Comparison of ENCODE assay signal across 20 mouse cellular contexts in genomic region chr5:35790387-35791065, GRCm38 (mm10). TPM values are rescaled to one million over a fixed set of nuclear protein-coding genes. Genes with fewer than 3 reads are reported as not detected.
DNase-seq lines count a peak whose midpoint lies in the region; ATAC-seq and TF ChIP-seq lines count a peak whose summit lies in the region.
"Had no signal": no experiment of that assay in that cellular context is flagged by ENCODE, and none has a peak within 500 bp of the region (broad histone marks: within the 10 kb centered on the region; RNA-seq: fewer than 3 reads in every experiment).

No protein-coding gene starts in this region.

- no peaks in the 10 kb centered on the region for H3K4me1 ChIP-seq in liver, postnatal 0 days (ENCODE audit: insufficient read depth)
- H3K4me1 ChIP-seq in intestine, embryonic 15.5 days (replicated peaks) = peaks cover 13% of the 10 kb centered on the region
- H3K4me1 ChIP-seq in stomach, embryonic 15.5 days = no peaks in the 10 kb centered on the region
- peaks cover 22% of the 10 kb centered on the region; the same call in 1 of the 2 replicates for H3K4me1 ChIP-seq in hindbrain, embryonic 10.5 days (replicated peaks)
- H3K4me1 ChIP-seq: embryonic facial prominence, embryonic 13.5 days; hindbrain, embryonic 15.5 days had no signal

- no peak overlapping the region for H3K27ac ChIP-seq in liver, postnatal 0 days (ENCODE audit: low read depth)
- H3K27ac ChIP-seq in intestine, embryonic 15.5 days = no peak overlapping the region
- H3K27ac ChIP-seq in stomach, embryonic 15.5 days = no peak overlapping the region
- no peak overlapping the region for H3K27ac ChIP-seq in hindbrain, embryonic 10.5 days
- H3K27ac ChIP-seq: embryonic facial prominence, embryonic 13.5 days; hindbrain, embryonic 15.5 days; limb, embryonic 15.5 days had no signal

- no peaks in the 10 kb centered on the region for H3K9me3 ChIP-seq in liver, postnatal 0 days (ENCODE audit: low read length)
- H3K9me3 ChIP-seq in intestine, embryonic 15.5 days = no peaks in the 10 kb centered on the region
- H3K9me3 ChIP-seq in stomach, embryonic 15.5 days = no peaks in the 10 kb centered on the region
- no peaks in the 10 kb centered on the region for H3K9me3 ChIP-seq in hindbrain, embryonic 10.5 days
- H3K9me3 ChIP-seq: embryonic facial prominence, embryonic 13.5 days; hindbrain, embryonic 15.5 days; limb, embryonic 15.5 days had no signal

- no peak overlapping the region for H3K9ac ChIP-seq in liver, postnatal 0 days (replicated peaks)
- H3K9ac ChIP-seq in intestine, embryonic 15.5 days = no peak overlapping the region
- no peak overlapping the region for H3K9ac ChIP-seq in stomach, embryonic 15.5 days
- H3K9ac ChIP-seq: embryonic facial prominence, embryonic 13.5 days; hindbrain, embryonic 15.5 days; limb, embryonic 15.5 days had no signal

- H3K27me3 ChIP-seq in liver, postnatal 0 days (ENCODE audit: insufficient read depth, low read length) = no peaks in the 10 kb centered on the region
- H3K27me3 ChIP-seq in intestine, embryonic 15.5 days (replicated peaks) = no peaks in the 10 kb centered on the region
- no peaks in the 10 kb centered on the region for H3K27me3 ChIP-seq in stomach, embryonic 15.5 days (replicated peaks)
- no peaks in the 10 kb centered on the region for H3K27me3 ChIP-seq in hindbrain, embryonic 10.5 days (ENCODE audit: insufficient read depth, poor library complexity, severe bottlenecking)
- H3K27me3 ChIP-seq: embryonic facial prominence, embryonic 13.5 days; hindbrain, embryonic 15.5 days; limb, embryonic 15.5 days had no signal

- H3K36me3 ChIP-seq in liver, postnatal 0 days (replicated peaks; ENCODE audit: insufficient read depth, low read length) = no peaks in the 10 kb centered on the region
- H3K36me3 ChIP-seq in intestine, embryonic 15.5 days = no peaks in the 10 kb centered on the region
- H3K36me3 ChIP-seq in stomach, embryonic 15.5 days = no peaks in the 10 kb centered on the region
- no peaks in the 10 kb centered on the region for H3K36me3 ChIP-seq in hindbrain, embryonic 10.5 days
- H3K36me3 ChIP-seq: embryonic facial prominence, embryonic 13.5 days; hindbrain, embryonic 15.5 days; limb, embryonic 15.5 days had no signal

- no peak for ATAC-seq in liver, postnatal 0 days
- peak; percentile 67 for ATAC-seq in intestine, embryonic 15.5 days
- 0 out of 2 replicates have a peak, but pooled peaks have one; percentile 33 for ATAC-seq in stomach, embryonic 15.5 days (ENCODE audit: insufficient read depth, low FRiP score, low read depth)
- ATAC-seq: midbrain, embryonic 16.5 days had no signal

- WGBS in liver, postnatal 0 days (ENCODE audit: insufficient replicate concordance) = 36% methylated on average over 10 of the region's 10 CpGs
- WGBS in intestine, embryonic 15.5 days = 36% methylated on average over 10 of the region's 10 CpGs
- WGBS in stomach, embryonic 15.5 days = 31% methylated on average over 10 of the region's 10 CpGs
- 55% methylated on average over 10 of the region's 10 CpGs for WGBS in hindbrain, embryonic 10.5 days

- DNase-seq in liver (peak; percentile 12), ES-CJ7 (ENCODE audit: low read depth, low spot score) (peak; percentile 89)
- no peak for DNase-seq in liver, postnatal 0 days
- no peak for DNase-seq in adrenal gland, postnatal 25 days
- DNase-seq in hindbrain, embryonic 10.5 days (ENCODE audit: low spot score) = no peak
- DNase-seq in cerebellum, adult 8-10 months = no peak
- DNase-seq: adrenal gland, postnatal 14 days; cerebellum, adult 2 months; gastrocnemius, postnatal 25 days; heart, postnatal 14 days; kidney, adult 8-10 months; kidney, postnatal 36 days; thymus, adult 18-20 months had no signal

- no peak for TF ChIP-seq EP300 in liver, postnatal 0 days (IDR thresholded peaks at IDR 0.05; ENCODE audit: low read depth)

- no peak overlapping the region for H3K4me3 ChIP-seq in liver, postnatal 0 days (ENCODE audit: low read depth, low read length)
- H3K4me3 ChIP-seq in intestine, embryonic 15.5 days (replicated peaks) = no peak overlapping the region
- H3K4me3 ChIP-seq in stomach, embryonic 15.5 days (replicated peaks) = no peak overlapping the region
- H3K4me3 ChIP-seq in hindbrain, embryonic 10.5 days = no peak overlapping the region
- H3K4me3 ChIP-seq: embryonic facial prominence, embryonic 13.5 days; hindbrain, embryonic 15.5 days; limb, embryonic 15.5 days had no signal

- no peak for TF ChIP-seq CTCF in liver, postnatal 0 days (IDR thresholded peaks at IDR 0.05; ENCODE audit: low read depth)

- no peak overlapping the region for H3K4me2 ChIP-seq in liver, postnatal 0 days (ENCODE audit: low read depth, low read length)
- H3K4me2 ChIP-seq in intestine, embryonic 15.5 days (replicated peaks) = no peak overlapping the region
- H3K4me2 ChIP-seq in stomach, embryonic 15.5 days = no peak overlapping the region
- H3K4me2 ChIP-seq: embryonic facial prominence, embryonic 13.5 days; heart, embryonic 11.5 days; hindbrain, embryonic 15.5 days; limb, embryonic 15.5 days had no signal

RNA-seq across cellular contexts. Expression of gene Ablim2, which starts 32.8 kb away (rescaled TPM):
- 0.33 and 0.45 TPM in 2 replicates for polyA plus RNA-seq in liver, postnatal 0 days (2015; fragmentation: Nextera tagmentation; extraction: Ambion mirVana)
- 3.7 and 4.1 TPM in 2 replicates for polyA plus RNA-seq in intestine, embryonic 15.5 days (2015; fragmentation: Nextera tagmentation; extraction: Ambion mirVana)
- 2.8 and 3.4 TPM in 2 replicates for polyA plus RNA-seq in stomach, embryonic 15.5 days (2015; fragmentation: Nextera tagmentation; extraction: Ambion mirVana)
- 6.0 and 7.8 TPM in 2 replicates for total RNA-seq in adrenal gland, postnatal 25 days (2021)
- polyA plus RNA-seq in hindbrain, embryonic 10.5 days (2016; fragmentation: Nextera tagmentation; extraction: Ambion mirVana) = 0.73 and 1.3 TPM in 2 replicates

RNA-seq across cellular contexts. Expression of gene Sh3tc1, which starts 50.7 kb away (rescaled TPM):
- polyA plus RNA-seq in liver, postnatal 0 days (2015; fragmentation: Nextera tagmentation; extraction: Ambion mirVana) = 3.4 and 3.5 TPM in 2 replicates
- polyA plus RNA-seq in intestine, embryonic 15.5 days (2015; fragmentation: Nextera tagmentation; extraction: Ambion mirVana) = 16.0 and 17.8 TPM in 2 replicates
- 6.5 and 7.4 TPM in 2 replicates for polyA plus RNA-seq in stomach, embryonic 15.5 days (2015; fragmentation: Nextera tagmentation; extraction: Ambion mirVana)
- 10.6 and 13.9 TPM in 2 replicates for total RNA-seq in adrenal gland, postnatal 25 days (2021)
- 3.3 and 4.7 TPM in 2 replicates for polyA plus RNA-seq in hindbrain, embryonic 10.5 days (2016; fragmentation: Nextera tagmentation; extraction: Ambion mirVana)

Comparison
In these comparisons a context has a peak if more than half of its experiments do, and no peak if none do; other contexts are left out.
1. DNase-seq: peak in liver (single experiment) and ES-CJ7 (single experiment); none in liver, postnatal 0 days (single experiment), adrenal gland, postnatal 25 days (single experiment), hindbrain, embryonic 10.5 days (single experiment) and cerebellum, adult 8-10 months (single experiment).